Mouse (Mus musculus) cerebellum, adult (tissue): ENCODE results near the gene Fbxo17.

Source experiments
- ATAC-seq: cut with Nextera tagmentation; 2 replicates; pipeline ENCODE4 v1.9.2; 2017; ENCODE audit warnings: mild to moderate bottlenecking, moderate library complexity, mixed read lengths; ENCODE audit not compliant: insufficient number of reproducible peaks, low FRiP score, low TSS enrichment

Gene Fbxo17

GRCm38 (mm10) chr7:28715598-28715997 is 1.0 kb upstream of the Fbxo17 start:
- ATAC-seq, result no peak

- ATAC-seq, result no peak
These were observed 1.1 kb downstream of the Fbxo17 start for GRCm38 (mm10) chr7:28717726-28718125.

GRCm38 (mm10) chr7:28719159-28719558 is 2.6 kb downstream of the Fbxo17 start:
- no peak for ATAC-seq

- ATAC-seq, result no peak
These were observed 3.0 kb downstream of the Fbxo17 start for GRCm38 (mm10) chr7:28719650-28720049.

GRCm38 (mm10) chr7:28720753-28721537 is 4.3 kb downstream of the Fbxo17 start:
- ATAC-seq, result no peak

- no peak for ATAC-seq
These were observed 5.5 kb downstream of the Fbxo17 start for GRCm38 (mm10) chr7:28722079-28722478.

GRCm38 (mm10) chr7:28724613-28725012 is 8.0 kb downstream of the Fbxo17 start:
- ATAC-seq, result no peak

- peak; percentile 52; the same call in 1 of the 2 replicates for ATAC-seq
These were observed 10.0 kb downstream of the Fbxo17 start for GRCm38 (mm10) chr7:28726600-28726999.

- no peak for ATAC-seq
These were observed 11.2 kb downstream of the Fbxo17 start for GRCm38 (mm10) chr7:28727649-28728340.

GRCm38 (mm10) chr7:28732341-28733142 is 15.9 kb downstream of the Fbxo17 start:
- peak; percentile 52; the same call in 1 of the 2 replicates for ATAC-seq

- no peak for ATAC-seq
These were observed 16.6 kb downstream of the Fbxo17 start for GRCm38 (mm10) chr7:28733211-28733610.

- ATAC-seq, result no peak
These were observed 19.1 kb downstream of the Fbxo17 start for GRCm38 (mm10) chr7:28735701-28736100.

GRCm38 (mm10) chr7:28739829-28740228 is 23.2 kb downstream of the Fbxo17 start:
- ATAC-seq, result no peak

- ATAC-seq, result no peak
These were observed 24.3 kb downstream of the Fbxo17 start for GRCm38 (mm10) chr7:28740949-28741348.

- ATAC-seq, result 0 out of 2 replicates have a peak, but pooled peaks have one; percentile 3
These were observed 24.7 kb downstream of the Fbxo17 start for GRCm38 (mm10) chr7:28741368-28741708.

- peak; percentile 97 for ATAC-seq
These were observed 25.3 kb downstream of the Fbxo17 start, which contains the start of the genes Mrps12 and Sars2 for GRCm38 (mm10) chr7:28741709-28742438. TSS of gene Mrps12 (minus strand) at chr7:28741820. TSS of gene Sars2 (plus strand) at chr7:28741992.

GRCm38 (mm10) chr7:28749935-28750334 is 33.3 kb downstream of the Fbxo17 start:
- no peak for ATAC-seq

GRCm38 (mm10) chr7:28756079-28756478 is 39.5 kb downstream of the Fbxo17 start, which contains the start of gene Ccer2:
TSS of gene Ccer2 (plus strand) at chr7:28756174.
- no peak for ATAC-seq

- ATAC-seq, result no peak
These were observed 42.0 kb downstream of the Fbxo17 start for GRCm38 (mm10) chr7:28758623-28759022.

GRCm38 (mm10) chr7:28761907-28762306 is 45.3 kb downstream of the Fbxo17 start:
- ATAC-seq, result no peak
